Mouse (Mus musculus) layer of hippocampus, adult 18-20 months (tissue): ENCODE measurements around the gene Prkcb. TPM values are rescaled to one million over a fixed set of nuclear protein-coding genes. Genes with fewer than 3 reads are reported as not detected.

ENCODE experiments used
- DNase-seq, 2 experiments: peaks; one replicate each; pipeline ENCODE4 v3.0.0; 2022; ENCODE audit warnings: low spot score in 2 of 2
- total RNA-seq, 2 experiments: library from RNA; stranded (reverse); gene quantifications; 2 replicates each; pipeline ENCODE4 v1.2.3; 2021

Prkcb gene
- total RNA-seq, 2 experiments from 2014 or later, result 741 to 778 TPM

DNA sequence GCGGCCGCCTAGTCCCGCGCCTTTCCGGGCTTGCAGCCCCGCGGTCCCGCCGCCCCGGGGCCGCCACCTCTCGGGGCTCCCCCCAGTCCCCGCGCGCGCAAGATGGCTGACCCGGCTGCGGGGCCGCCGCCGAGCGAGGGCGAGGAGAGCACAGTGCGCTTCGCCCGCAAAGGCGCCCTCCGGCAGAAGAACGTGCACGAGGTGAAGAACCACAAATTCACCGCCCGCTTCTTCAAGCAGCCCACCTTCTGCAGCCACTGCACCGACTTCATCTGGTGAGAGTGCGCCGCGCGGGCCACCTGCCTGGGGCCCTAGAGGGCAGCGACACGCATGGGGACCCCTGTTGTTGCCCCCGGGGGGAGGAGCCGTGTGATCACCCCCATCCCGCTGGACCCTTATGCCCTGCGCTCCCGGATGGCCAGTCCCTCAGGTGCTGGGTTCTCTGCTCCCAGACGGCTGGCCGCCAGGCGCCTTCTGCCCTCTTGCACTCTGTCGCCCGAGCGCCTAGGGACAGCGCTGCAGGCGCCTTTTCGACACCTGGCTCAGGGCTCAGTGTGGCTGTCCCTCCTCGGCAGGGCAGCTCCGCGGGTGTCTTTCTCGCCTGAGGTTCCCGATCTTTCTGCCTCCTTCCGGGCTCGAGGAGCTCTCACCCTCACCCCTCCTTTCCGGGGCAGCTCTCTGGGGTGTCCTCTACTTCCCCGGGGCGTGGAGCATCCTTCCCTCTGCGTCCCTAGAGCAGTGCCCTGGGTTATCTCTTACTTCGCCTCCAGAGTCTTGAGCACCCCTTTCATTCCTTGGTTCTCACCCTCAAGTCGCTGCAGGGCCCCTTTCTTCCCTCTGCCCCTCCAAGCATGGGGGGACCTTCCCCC, 926 bp downstream of the Prkcb start:
- DNase-seq, result no peak

DNA sequence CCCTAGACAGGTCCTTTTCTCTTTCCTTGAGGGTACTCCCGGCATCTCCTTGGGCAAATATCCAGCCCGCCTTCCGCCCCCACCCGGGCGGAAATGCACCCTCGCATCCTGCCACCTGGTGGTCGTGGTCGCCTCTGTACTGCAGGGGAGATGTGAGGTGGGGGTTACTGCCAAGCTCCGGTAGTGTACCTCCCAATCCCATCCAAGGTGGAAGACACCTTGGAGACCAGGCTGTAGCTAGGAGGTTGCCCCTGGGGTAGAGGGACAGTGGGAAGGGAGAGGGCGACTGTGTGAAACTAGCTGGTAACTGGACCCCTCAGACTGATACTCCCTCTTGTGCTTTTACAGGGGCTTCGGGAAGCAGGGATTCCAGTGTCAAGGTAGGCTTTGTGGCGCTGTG, 1.6 kb downstream of the Prkcb start:
- peak in 1 of 2 experiments; percentile 49 for DNase-seq

DNA sequence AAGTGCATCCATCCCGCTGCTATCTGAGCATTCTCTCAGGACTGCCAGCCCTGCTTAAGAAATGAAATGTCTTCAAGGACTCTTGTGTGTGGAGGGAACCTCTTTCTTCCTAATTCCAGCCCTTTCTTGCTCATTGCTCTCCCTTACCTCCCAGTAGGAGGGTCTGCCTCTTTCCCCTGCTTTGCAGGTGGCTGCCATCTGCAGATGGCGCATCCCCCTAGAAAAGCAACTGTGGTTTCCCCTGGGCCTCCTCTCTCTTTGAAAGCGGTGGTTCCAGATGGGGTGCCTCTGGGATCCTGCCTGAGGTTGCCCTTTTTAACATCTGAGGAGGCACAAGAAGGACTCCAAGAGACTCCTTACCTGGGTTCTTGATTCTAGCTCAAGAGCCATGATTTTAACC, 2.2 kb downstream of the Prkcb start:
- DNase-seq, result no peak

DNA sequence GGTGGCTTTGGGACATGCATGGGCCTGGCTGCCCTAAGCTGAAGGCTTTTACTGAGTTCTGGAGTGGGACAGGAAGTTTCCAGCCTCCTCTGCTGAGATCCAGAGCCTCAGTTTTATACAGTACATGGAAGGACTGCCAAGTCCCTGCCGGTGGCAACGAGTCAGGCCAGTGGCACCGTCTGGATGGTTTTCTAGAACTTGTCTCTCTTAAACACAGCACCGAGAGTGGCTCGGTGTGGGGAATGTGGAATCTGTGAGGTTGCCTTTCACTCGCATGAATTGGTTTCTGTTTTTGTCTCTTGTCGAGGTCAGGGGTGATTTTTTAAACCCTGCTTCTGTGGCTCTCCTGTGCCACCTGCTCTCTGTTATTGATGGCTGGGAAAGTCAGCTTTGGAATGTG, 3.6 kb downstream of the Prkcb start:
- peak in 1 of 2 experiments; percentile 66 for DNase-seq

DNA sequence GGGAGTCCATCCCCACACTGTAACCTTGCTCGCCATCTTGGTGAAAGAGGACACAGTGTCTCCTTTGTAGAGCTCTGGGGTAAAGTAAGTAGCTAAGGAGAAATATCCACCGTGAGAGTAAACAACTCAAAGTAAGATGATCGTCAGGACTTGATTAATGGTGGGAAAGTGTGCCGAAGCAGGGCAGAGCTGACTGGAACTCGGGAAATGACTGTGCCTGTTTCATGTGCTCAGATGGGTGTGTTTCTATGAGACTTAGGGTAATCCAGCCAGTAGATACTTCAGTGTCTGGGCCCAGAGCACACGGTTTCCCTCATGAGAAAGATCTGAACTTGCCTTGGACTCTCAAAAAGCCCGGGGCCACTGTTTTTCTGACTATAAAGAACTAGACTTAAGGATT, 5.6 kb downstream of the Prkcb start:
- DNase-seq, result no peak

DNA sequence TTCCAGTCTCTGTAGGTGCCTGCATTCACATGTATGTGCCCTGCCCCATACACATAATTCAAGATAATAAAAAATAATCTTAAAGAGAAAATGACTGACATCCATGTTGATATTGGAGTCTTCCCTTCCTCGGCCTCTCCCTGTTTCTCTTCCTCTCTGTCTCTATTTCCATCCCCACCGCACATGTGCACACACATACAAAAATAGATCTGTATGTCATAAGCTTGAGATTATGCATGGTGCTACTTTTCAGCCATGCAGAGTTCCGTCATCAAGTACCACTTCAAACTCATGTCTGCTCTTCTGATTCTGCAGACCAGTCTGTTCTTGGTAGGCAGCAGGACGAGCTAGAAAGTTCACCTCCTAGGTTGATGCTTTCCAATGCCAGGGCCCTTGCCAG, 6.8 kb downstream of the Prkcb start:
- DNase-seq, result no peak

DNA sequence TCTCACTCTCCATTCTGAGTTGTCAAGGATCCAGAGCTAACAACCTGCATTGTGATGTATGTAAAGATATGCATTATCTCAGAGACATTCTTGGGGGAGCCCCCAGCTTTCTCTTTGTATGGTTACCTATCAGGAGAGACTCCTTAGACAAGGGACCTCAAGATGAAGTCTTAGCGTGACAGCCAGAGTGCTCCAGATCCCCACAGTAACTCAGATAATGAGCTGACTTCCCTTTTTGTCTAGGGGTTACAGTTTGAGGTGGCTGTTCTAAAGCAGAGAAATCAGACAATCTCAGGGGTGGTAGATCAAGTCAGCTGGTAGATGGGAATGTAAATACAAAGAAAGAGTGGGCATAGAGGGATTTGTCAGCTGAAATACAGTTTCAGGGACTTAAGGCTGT, 7.8 kb downstream of the Prkcb start:
- DNase-seq, result no peak

DNA sequence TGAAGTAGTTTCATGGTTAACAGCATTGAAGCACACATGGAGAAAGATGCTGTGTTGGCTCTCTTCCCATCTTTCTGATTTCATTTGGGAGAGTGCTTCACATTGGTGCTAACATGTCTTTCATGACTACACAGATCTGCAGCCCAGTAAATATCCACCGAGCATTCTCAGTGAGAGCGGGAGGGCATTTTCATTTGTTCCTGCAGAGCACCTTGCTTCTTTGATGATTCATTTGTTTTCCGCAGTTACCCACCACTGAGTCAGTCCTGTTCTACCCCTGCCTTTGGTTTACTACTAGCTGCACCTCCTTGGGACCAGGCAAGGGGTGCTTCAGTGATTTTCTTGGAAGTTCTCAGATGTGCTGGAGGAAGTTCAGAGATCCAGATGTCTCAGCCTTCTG, 8.3 kb downstream of the Prkcb start:
- no peak for DNase-seq

DNA sequence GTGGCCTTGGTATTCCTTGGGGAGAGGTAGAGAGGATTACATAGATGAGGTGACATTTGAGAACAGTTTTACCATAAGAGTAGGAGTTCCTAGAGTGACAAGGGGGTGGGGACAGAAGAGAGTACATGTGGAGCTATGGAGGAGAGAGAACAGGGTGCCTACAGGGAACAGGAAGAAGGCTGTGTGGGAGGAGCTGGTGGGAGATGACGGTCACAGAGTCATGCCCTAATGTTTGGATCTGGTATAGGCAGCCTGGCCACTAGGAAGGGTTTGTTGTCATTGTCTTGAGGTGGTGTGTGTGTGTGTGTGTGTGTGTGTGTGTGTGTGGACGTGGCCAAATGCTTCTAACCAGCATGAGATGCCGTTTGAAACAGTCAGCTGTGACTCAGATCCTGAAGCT, 9.1 kb downstream of the Prkcb start:
- DNase-seq, result no peak

DNA sequence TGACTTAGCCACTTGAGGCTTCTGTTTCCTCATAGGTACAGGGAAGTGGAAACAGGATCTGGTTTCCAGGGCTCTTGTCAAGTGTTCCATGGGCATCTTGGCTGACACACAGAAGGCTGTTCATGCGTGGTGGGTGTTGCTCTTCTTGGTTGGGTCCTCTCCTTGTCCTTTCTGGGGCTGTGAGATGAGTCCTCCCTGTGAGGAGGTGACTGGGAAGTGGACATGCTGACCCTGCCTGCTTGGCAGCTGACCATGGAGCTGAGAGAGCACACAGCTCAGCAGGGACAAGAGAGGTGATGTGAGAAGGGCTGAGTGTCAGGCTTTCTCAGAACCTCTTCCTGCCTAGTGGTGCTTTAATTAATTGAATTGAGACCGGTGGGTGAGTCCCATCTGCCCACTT, 10.2 kb downstream of the Prkcb start:
- DNase-seq, result no peak

DNA sequence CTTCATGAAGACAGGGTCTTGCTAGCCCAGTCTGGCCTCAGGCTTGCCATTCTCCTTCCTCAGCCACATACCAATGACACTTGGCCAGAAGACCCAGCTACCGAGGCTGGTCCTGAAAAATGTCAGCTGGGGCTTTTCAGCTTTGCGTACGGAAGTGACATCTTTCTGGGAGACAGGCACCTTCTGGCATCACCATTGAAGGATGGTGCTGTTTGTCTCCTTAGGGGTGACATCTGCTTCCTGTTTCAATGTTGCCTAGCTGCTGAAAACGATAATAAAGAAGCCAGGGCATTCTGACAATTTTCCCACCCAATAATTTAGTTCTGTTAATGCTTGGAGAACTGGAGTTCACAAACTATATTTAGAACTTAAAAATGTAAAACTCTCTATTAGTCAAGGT, 12.0 kb downstream of the Prkcb start:
- DNase-seq, result peak in 1 of 2 experiments; percentile 23

DNA sequence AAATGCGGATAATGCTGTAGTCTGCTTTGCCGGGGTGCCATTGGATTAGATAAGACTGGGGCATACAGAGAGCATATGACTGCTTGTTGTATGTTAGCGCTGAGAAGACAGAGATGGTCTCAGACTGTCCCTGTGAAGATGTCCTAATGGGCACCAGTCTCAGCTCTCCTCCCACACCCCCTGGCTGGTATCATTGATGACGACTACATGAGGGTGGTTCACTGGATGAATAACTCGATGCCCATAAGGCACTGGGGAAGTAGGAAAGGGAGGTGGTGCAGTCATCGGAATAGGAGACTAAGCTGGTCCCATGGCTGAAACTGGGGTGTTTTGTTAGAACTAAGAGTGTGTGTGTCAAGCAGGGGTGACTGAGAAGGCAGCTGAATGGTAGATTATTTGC, 14.0 kb downstream of the Prkcb start:
- peak in 1 of 2 experiments; percentile 37 for DNase-seq

DNA sequence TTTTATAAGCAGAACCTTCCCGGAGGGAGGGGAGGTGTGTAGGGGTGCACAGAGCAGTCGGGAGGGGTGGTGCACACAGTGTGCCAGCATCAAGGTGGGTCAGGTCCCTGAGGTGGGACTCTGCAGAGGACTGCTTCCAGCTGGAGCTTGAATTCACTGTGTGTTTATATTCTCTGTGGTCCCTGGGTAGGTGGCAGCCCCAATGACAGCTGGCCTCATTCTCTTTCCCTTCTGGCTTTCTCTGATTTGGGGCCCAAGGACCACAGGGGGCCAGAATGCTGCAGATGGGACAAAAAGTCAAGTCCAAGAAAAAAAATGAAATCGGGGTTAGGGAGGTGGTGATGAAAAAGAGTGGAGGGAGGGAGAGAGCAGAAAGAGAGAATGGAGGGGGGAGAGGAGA, 15.4 kb downstream of the Prkcb start:
- DNase-seq, result no peak

DNA sequence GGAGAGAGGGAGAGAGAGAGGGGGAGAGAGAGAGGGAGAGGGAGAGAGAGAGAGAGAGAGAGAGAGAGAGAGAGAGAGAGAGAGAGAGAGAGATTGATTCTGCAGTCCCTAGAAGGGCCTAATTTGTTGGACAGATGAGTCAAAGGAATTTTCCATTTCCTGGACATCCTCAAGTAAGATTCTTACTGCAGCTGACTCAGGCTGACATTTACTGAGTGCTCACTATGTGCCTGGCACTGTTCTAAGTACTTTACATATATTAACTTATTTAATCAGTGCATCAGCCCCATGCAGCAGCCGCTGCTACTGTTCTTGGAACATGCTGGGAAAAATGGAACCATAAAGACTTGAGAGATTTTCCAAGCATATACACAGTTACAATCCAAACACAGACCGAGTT, 16.0 kb downstream of the Prkcb start:
- peak in 1 of 2 experiments; percentile 55 for DNase-seq

DNA sequence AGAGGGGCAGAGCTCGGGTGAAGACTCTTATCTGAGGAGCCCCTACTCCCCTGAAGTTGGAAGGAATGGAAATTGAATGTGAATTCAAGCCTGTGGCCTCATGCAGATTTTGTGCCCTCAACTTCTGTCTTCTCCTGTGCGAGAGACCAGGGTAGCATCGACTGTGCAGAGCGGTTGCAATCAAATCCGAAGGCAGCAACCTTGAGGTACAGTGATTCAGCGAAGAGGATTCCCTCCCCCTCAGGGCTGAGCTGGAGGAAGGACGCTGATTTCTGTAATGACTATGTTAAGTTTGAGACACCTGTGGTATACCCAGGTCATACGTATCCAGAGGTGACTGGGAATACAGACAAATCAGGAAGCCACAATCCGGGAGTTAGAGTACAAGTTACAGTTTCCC, 18.7 kb downstream of the Prkcb start:
- no peak for DNase-seq

DNA sequence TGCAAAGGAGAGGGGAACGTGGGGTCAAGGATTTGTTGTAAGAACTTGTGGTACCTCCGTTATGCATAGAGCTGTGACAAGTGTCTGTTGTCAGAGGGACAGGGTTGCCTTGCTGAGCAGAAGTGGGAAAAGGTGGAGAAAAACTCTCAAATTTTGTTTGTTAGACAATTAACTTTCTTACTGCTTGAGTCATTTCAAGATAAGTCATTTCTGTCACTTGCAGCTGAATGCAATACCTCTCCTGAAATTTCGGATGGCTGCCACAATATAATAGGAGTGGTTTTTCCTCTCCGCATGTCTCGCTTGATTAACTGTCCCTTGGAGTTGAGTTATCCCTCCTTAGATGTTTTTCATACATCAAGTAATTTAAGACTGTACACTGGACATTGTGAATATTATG, 20.1 kb downstream of the Prkcb start:
- no peak for DNase-seq

DNA sequence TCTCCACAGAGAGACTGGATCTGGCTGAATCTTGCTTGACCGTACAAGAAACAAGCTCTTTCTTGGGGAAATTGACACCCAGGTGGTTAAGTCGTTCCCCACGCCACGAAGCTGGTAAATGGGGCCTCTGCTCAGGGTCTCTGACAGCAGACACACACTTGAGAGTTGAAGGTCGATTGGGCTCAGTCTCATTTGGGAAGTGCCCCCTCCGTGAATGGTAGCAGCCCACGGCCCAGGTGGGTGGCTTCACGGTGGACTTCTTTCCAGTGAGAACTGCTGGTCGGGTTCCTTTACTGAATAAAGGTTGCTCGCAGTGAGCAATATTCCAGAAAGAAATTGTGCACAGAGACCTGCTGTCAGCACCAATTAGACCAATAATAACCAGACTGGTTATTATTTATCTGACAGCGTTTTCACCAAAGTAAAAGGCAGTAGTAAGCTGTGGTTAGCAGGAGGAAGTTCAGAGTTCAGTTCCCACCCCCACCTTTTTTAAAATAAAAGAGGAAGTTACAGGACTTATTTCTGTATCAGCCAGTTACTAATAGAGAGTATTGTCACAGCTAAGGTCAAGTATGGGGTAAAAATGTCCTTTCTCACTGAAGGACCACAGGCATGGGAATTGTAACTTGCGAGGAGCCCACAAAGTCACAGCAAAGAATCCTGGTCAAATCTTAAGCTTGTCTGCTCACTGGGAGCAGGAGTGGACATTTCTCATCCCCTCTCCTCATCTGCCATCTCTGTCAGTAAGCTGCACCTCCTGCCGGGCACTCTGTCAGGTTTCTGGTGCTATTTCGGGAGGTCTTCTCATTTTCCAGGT, 21.6 kb downstream of the Prkcb start:
- no peak for DNase-seq

DNA sequence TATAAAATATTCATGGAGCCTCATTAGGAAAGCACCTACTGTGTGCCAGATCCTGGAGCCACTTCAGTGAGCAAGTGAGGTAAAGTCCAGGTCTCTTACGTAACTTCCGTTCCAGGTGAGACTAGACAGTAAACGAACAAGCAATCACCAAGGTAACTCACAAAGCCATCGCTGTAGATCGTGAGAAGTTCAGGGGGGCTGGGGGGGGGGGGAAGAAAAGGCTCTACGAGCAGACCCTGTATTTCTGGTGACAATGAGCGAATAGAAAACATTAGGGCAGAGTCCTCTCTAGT, 22.1 kb downstream of the Prkcb start:
- DNase-seq, result no peak

DNA sequence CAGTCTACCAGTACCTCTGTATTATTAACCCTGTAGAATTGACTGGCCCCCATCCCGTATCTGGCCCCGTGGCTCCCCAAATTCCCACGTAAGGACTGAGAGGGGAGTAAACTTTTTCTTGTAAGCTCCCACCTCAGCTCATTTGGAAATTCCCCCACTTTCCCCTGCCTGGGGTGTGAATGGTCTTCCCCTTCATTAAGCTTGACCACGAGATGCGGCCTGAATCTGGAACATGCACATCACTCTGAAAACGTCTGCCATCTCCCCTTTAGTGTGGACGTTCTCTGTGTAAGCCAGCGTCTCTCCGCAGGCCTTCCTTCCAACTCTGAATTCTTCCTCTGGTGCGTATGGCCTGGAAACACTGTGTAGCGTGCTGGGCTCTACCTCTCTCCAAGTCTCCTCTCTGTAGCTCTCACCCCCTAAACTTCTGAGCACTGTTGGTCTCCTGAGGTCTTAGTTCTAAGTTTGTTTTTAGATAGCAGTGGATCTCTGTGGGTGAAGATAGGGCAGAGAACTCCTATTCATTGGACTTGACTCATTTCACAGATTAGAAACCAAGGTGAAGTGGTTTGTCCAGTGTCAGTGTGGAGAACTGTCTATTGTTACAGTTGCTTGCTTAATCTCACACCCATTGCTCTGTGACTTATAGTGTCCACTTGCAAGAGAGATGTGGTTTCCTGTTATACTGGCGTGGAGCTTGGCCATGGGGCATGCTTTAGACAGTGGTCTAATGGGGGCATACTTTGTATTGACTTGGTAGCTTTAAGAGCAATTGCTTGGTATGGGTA, 25.3 kb downstream of the Prkcb start:
- no peak for DNase-seq

DNA sequence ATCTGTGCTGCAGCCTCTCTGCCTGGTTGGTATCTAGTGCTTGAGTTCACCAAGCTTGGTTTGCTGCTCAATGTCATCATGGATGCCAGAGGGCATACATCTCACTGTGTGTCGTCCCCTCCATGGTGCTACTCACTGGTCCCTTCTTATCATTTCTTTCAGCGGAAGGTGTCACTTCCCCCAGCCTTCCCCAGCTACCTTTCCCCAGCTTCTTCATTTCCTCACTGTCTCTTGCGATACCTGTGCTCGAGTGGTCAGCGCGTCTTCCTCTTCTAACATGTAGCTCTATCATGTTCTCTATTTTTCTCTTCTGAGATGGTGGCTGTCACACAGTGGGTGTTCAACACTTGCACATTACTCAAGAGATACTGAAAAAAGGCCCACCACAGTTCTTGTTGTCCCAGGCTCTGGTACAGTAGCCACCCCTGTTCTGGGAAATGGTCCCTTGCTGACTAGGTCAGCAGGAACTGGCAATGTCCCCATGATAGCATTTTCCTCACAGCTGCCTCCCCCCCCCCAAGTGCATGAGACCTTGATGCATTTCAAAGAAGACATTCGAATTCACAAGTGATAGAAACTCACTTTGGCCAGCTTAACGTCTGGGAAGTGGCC, 27.3 kb downstream of the Prkcb start:
- no peak for DNase-seq

DNA sequence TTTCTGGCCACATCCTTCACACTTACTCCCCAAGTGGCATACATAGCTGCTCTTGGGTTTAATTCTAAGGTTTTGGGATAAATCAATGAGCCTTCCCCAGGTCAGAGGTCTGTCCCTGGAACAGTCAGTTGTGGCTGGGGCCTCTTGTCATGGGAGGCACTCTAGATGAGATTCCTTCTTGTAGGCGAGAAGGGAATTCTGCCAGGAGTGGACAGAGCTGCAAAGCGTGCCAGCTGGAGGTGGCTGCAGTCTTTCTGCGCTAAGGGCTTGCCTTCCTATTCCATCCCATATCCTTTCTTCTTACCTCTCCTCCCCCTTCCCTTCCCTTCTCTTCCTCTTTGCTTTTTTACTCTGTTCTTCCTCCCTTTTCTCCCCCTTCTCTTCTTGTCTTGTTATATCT, 28.1 kb downstream of the Prkcb start:
- DNase-seq, result no peak

DNA sequence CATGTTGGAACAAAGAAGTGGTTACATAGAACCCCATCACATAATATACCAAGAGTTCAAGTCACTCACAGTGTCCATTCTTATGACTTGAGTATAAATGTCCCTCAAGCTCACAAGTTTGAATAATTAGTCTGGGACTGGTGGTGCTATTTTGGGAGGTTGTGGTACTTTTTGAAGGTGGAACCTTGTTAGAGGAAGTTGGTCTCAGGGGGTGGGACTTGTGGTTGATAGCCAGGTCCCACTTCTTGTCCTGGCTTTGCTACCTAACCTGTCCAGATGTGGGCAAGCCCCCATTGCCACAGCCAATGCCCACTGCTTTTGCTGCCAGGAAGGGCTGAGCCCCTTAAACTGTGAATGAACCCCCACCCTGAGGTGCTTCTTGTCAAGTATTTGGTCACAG, 28.9 kb downstream of the Prkcb start:
- DNase-seq, result no peak
